Mouse (Mus musculus): ENCODE results near the gene Tmem248.
A peak's percentile ranks its signal among the peaks of the same experiment; 100 is the strongest.

Gene Tmem248

DNA sequence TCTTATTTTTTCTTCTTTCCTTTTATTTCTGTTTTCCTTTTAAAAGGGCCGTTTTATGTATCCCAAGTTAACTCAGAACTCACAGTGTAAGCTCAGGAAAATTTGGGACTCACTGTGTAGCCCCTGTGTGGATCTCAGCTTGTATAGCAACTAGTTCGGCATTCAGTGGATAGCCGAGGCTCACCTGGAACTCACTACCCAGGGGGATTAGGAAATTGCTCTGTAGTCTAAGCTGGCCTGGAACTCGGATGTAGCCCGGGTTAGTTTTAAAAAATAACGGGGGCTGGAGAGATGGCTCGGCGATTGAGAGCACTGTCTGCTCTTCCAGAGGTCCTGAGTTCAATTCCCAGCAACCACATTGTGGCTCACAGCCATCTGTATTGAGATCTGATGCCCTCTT is 40.4 kb downstream of the Tmem248 start:
- DNase-seq (ENCODE audit: low spot score) = no peak

DNA sequence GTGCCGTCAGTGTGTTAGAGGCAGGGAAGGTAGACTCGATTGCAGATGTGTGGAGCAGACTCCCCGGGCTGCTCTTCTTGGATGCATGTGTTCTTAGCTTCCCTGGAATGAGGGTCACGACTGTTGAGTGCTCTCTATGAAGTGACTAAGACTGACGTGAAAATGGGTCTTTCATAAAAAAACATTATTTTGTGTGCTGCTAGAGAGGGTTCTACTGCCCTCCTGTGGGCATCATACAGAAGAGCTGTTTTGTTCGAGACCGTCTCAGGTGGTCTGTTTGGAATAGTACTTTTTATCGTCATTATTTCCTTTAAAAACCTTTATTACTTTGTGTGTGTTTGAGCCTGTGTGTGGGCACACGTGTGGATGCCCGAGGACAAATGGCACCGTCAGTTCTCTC is 46.6 kb downstream of the Tmem248 start:
- no peak for DNase-seq (ENCODE audit: low spot score)

DNA sequence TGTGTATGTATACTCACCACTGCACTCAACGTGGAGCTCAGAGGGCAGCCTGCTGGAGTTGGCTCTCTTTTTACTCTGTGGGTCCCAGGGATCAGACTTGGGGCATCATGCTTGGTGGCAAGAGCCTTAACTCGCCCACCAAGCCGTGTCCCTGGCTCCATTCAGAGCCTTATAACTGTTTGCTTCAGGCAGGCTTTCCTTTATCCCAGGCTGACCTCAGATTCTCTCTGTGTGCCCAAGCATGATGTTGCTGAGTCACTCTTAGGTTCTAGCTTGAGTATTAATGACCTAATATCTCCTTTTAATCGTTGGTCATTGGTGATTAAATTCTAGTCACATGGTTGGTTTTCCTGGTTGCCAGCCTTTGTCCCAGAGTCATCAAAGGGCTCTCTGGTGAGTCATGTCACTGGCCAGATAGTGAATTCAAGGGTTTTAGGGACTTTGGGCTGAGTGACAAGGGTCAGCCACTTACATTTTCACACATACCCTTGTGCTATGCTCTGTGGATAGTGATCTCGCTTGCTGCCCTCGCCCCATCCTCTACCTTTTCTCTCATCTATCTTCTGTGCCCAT is 47.6 kb downstream of the Tmem248 start:
- DNase-seq (ENCODE audit: low spot score) = no peak

DNA sequence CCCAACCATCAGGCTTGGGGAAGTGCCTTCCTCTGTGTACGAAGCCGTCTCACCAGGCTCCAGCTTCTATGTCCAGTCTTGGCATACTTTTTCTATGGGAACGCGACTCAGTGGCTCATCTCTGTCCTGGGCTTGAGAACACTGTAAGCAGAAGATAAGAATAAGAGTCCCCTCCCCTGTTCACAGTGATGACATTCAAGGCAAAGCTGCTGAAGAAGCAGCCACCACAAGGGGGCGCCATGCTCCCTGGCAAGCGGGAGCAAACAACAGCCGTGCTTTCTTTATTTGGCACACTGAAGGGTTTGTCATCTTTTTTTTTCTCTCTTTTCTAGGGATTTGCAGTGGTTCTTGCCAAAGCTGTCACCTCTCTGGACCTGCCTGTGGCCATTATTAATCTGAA is 49.8 kb downstream of the Tmem248 start:
- DNase-seq (ENCODE audit: low spot score) = no peak

DNA sequence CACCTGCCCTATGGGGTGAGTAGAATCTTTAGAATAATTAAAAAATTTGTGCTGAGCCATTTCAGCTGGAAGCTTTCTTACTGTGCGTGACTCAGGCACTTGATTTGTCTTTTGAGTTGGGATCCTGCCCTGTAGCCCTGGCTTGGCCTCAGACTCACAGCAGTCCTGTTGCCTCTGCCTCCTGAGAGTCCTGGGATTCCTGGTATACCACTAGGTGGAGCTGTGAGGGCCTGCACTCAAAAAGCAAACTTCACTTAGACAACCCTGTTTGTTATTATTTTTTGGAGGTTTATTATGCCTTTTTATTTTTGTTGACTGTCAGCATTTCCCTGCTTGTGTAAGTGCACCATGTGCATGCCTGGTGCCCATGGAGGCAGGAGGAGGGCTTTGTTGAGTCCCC is 50.4 kb downstream of the Tmem248 start:
- DNase-seq (ENCODE audit: low spot score) = peak; percentile 20

DNA sequence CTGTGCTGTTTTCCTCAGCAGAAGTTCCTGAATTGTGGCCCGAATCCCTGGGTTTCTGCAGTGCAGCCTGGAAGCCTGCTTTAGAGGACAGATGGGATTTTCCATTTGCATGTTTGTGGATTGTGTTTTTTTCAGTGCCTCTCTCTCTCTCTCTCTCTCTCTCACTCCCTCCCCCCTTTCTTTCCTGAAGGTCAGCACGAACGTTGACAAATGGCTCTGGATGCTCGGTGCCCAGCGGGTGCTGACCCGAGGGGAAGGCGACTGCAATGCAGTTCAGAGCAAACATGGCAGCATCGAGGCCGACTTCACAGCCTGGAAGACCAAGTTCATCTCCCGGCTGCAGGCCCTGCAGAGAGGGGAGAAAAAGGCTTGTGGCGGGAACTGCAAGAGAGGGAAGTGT is 52.1 kb downstream of the Tmem248 start:
- no peak for DNase-seq (ENCODE audit: low spot score)

DNA sequence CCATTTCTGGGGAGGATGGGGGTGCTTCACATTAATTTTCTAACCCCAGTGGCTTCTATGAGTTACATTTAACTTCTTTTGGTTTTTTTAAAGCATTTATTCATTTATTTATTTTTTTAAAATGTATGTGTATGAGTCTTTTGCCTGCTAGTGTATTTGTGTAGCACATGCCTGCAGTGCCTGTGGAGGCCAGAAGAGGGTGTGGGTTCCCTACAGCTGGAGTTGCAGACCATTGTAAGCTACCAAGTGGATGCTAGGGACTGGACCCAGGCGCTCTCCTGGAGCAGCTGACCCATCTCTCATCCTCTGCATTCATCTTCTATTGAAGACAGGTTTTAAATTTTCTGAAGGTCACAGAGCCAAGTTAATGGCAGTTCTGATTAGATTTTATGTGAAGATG is 55.5 kb downstream of the Tmem248 start:
- DNase-seq (ENCODE audit: low spot score) = no peak

DNA sequence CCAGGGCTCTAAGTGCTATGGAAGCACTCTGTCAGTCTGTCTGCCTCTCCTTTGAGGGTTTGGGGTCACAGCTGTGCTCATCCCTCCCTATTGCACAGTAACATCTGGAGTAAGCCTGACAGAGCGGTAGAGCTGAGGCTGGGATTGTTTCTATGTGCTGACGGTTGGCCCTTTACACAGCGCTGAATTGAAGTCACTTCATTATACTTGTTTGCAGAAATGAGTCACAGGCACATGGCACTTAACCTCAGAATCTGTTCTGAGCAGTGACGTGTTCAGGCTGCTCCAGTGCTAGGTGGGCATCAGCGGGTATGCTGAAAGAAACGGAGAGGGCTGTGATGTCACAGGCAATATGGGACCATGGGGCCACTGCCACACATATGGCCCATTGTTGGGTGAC is 56.2 kb downstream of the Tmem248 start:
- DNase-seq (ENCODE audit: low spot score) = no peak

DNA sequence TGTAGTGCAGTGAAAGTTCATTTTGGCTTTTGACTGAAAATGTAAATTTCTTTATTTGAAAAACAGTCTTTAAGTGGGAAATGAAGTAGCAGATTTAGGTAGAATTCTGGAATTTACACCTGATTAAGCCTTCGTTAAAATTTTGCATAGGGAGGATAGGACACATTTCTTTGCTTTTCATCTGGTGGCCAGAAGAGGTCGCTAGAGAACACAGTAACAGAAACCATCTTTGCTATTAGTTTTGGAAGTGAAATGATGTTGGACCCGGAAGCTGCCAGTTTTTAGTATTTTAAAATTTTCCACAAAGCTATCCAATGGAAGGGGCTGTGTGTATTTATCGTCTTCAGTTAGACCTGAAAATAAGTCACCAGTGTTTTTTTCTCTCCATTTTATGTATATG is 58.6 kb downstream of the Tmem248 start:
- DNase-seq (ENCODE audit: low spot score) = peak; percentile 28

DNA sequence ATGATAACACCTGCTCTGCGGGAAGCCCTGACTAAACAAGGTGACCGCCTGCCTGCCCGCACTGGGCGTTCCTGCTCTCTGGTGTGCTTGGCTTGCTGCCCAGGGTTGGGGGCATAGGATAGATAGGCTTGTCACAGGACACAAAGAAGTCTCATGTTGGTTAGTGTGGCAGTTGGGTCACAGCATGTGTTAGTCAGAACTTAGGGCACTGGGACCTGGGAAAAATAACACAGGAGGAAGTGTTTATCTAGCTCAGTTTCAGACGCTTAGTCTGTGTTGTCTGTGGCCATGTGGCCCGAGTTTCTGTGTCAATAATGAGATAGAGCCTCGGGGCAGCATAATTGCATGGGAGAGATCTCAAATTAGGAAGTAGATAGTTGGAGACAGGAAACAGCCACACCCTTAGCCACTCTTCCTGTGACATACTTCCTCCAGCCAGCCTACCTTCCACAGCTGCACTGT is 61.2 kb downstream of the Tmem248 start:
- no peak for DNase-seq (ENCODE audit: low spot score)

DNA sequence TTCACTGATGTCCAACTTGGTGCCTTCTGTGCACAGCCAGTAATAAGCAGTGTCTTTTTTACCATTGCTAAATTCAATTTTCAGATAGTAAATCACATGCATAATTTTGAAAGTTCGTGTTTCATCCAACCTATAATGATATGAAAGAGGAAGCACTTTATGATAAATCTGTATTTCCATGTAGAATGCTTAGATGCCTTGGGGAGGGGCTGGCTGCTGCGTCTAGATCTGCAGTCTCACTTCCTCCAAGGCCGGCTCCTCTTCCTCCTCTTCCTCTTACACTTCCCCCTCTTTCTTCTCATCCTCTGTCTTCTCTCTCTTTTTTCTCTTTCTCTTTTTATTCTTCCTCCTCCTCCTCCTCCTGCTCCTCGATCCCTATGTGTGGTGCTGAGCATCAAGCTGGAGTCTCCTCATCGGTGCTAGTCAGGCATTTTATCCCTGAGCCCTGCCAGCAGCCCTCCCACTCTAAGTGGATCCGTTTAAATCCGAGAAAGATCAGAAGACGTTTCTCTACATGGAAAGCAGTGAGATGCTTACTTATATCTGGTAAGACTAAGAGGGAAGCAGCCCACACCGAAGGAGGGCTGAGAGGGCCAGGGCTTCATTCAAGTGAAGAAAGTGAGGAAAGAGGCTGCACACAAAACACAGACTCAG is 66.3 kb downstream of the Tmem248 start:
- no peak for DNase-seq (ENCODE audit: low spot score)

DNA sequence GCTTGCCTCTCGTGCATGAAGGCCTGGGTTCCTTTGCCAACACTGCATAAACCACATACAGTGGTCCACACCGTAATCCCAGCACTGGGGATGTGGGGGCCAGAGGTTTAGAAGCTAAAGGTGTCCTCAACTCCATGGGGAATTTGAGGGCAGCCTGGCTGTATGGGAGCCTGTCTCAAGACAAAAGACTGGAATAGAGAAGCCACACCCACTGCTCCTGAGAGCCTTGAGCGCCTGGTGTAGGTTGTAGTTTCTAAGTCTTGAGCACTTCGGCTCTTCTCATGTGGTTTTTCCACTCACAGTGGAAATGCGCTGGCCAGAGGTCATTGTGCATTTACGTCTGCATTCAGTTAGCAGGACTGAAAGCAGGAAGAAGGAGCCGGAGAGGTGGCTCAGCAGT is 71.2 kb downstream of the Tmem248 start:
- no peak for DNase-seq (ENCODE audit: low spot score)

DNA sequence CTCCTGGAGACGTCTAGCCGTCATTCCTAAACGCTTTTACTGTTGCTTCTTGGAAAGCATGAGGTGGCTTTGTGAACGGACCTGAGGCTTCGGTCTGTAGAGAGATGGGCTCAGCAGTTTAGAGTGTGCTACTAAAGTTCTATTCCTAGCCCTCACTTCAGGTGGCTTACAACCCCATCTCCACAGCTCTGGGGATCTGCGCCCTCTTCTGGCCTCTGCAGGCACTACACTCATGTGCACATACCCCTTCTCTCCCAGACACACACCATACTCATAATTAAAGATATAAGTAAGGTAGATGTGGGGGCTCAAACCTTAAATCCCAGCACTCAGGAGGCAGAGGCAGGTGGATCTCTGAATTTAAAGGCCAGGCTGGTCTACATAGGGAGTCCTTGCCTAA is 73.4 kb downstream of the Tmem248 start:
- no peak for DNase-seq (ENCODE audit: low spot score)

DNA sequence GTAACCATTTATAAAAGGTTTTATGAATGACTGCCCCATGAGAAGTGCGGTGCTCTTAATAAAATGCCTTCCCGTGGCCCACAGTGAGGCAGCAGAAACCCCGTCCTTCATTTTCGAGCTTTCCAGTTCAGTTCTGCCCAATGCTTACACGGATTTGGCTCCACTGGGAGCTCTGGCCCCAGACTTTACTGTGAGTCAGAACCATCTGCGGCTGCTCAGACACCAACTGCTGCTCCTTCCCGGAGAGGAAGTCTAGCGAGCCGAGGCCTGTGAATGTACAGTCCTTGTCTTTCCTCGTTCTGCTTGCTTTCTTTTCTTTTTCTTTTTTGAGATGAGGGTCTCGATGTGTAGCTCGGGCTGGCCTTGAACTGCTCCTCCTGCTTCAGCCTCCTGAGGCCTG is 73.9 kb downstream of the Tmem248 start:
- DNase-seq (ENCODE audit: low spot score) = no peak

DNA sequence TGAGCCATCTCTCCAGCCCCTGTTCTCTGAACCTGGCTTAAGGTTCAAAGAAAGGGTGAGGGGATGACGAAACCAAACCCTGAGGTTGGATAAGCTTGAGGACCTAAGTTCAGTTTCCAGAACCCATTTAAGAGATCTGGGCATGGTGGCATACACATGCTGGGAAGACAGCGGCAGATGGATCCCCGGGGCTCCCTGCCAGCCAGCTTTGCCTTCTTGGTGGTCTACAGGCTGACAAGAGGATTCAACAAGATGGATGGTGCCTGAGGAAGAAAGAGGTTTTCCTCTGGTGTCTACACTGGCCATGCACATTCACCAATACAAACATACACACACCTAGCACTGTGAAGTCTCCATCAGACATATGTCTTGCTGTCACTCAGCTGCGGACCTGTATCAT is 76.1 kb downstream of the Tmem248 start:
- DNase-seq (ENCODE audit: low spot score) = no peak

Data from ovary, postnatal 14 days (tissue).